Mouse (Mus musculus) midbrain, postnatal 0 days (tissue): ENCODE data around the gene Stat4. TPM values are rescaled to one million over a fixed set of nuclear protein-coding genes. Genes with fewer than 3 reads are reported as not detected.

Experiments used
- ATAC-seq: fragments of 200-750 bp; cut with Nextera tagmentation; 2 replicates; pipeline ENCODE4 v1.8.0; 2017; ENCODE audit warnings: moderate number of reproducible peaks, mild to moderate bottlenecking, moderate TSS enrichment, moderate library complexity; ENCODE audit not compliant: low FRiP score
- DNase-seq: peaks from one replicate; pipeline ENCODE4 v3.0.0-alpha.2; 2015; ENCODE audit warnings: low spot score
- H3K27ac ChIP-seq: fragments of 300-500 bp; sonication (generic); 2 replicates; pipeline ENCODE4 v1.5.1; 2014; ENCODE audit warnings: low read depth, mild to moderate bottlenecking, low read length, mixed read lengths
- H3K27me3 ChIP-seq: fragments of 300-500 bp; sonication (generic); 2 replicates; pipeline ENCODE4 v1.6.1; 2014; ENCODE audit warnings: low read length, control low read depth, mixed read lengths; ENCODE audit not compliant: insufficient read depth
- H3K36me3 ChIP-seq: fragments of 300-500 bp; sonication (generic); 2 replicates; pipeline ENCODE4 v1.6.1; 2014; ENCODE audit warnings: low read length, control low read depth, mixed read lengths; ENCODE audit not compliant: insufficient read depth
- H3K4me1 ChIP-seq: fragments of 300-500 bp; sonication (generic); 2 replicates; pipeline ENCODE4 v1.6.1; 2014; ENCODE audit warnings: mild to moderate bottlenecking, control low read depth, antibody characterized with exemption, low read length, mixed read lengths; ENCODE audit not compliant: insufficient read depth
- H3K4me2 ChIP-seq: fragments of 300-500 bp; sonication (generic); 2 replicates; pipeline ENCODE4 v1.6.1; 2014; ENCODE audit warnings: low read depth, mild to moderate bottlenecking, low read length, mixed read lengths; ENCODE audit not compliant: poor library complexity, severe bottlenecking
- H3K4me3 ChIP-seq: fragments of 300-500 bp; sonication (generic); 2 replicates; pipeline ENCODE4 v1.5.1; 2014; ENCODE audit warnings: low read depth, mild to moderate bottlenecking, low read length, moderate library complexity
- H3K9ac ChIP-seq: fragments of 300-500 bp; sonication (generic); replicated peaks from 2 replicates; pipeline ENCODE4 v1.6.1; 2014; ENCODE audit warnings: mild to moderate bottlenecking, low read length, moderate library complexity, mixed read lengths; ENCODE audit not compliant: poor library complexity, severe bottlenecking
- H3K9me3 ChIP-seq: fragments of 300-500 bp; sonication (generic); 2 replicates; pipeline ENCODE4 v1.6.1; 2016; ENCODE audit warnings: low read length, control low read depth
- CTCF ChIP-seq: IDR thresholded peaks from 2 replicates; pipeline ENCODE4 v1.5.1; 2016; ENCODE audit warnings: antibody characterized with exemption, mild to moderate bottlenecking
- WGBS: fragments of 180-500 bp; shearing (Covaris S2); extraction: QIAGEN DNeasy Blood & Tissue Kit; methylation state at CpG from one replicate; pipeline ENCODE4 v1.1.7; 2014; 5-methylcytosine and 5-hydroxymethylcytosine counted together
- polyA plus RNA-seq: library from polyadenylated mRNA; unstranded; fragments of >200 nt; fragmentation: Nextera tagmentation; extraction: Ambion mirVana; gene quantifications from 2 replicates; pipeline ENCODE4 v1.2.1, GENCODE M21; 2015
- total RNA-seq: library from RNA; depleted of rRNA; stranded (reverse); fragments of >200 nt; gene quantifications from 2 replicates; pipeline ENCODE4 v1.2.3, GENCODE M21; 2014

Stat4 gene
- total and polyA plus RNA-seq, 2 experiments from 2014 or later, result 0.60 to 0.74 TPM

DNA sequence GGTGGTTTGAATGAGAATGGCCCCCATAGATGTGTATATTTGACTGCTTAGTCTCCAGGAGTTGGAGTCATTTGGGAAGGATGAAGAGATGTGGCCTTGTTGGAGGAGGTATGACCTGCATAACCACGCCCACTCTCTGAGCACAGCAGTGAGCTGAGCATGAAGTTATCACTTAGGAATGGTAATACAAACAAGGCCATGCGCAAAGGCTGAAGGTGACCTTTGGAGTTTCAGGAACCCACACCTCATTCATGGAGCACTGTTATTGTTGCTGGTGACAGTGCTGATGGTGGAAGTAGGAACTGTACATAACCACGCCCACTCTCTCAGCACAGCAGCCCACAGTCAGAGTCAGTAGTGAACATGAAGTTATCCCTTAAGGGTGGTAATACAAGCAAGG lies 62.9 kb downstream of the Stat4 start:
- H3K36me3 ChIP-seq, result no peaks in the 10 kb centered on the region
- H3K27ac ChIP-seq, result no peak overlapping the region
- no peaks in the 10 kb centered on the region for H3K4me1 ChIP-seq
- no peak for DNase-seq
- no peak overlapping the region for H3K9ac ChIP-seq
- H3K9me3 ChIP-seq, result no peaks in the 10 kb centered on the region
- WGBS, result 95% methylated on average over 3 of the region's 3 CpGs
- no peak overlapping the region for H3K4me2 ChIP-seq
- no peak for TF ChIP-seq CTCF
- ATAC-seq, result no peak
- no peak overlapping the region for H3K4me3 ChIP-seq
- no peaks in the 10 kb centered on the region for H3K27me3 ChIP-seq

DNA sequence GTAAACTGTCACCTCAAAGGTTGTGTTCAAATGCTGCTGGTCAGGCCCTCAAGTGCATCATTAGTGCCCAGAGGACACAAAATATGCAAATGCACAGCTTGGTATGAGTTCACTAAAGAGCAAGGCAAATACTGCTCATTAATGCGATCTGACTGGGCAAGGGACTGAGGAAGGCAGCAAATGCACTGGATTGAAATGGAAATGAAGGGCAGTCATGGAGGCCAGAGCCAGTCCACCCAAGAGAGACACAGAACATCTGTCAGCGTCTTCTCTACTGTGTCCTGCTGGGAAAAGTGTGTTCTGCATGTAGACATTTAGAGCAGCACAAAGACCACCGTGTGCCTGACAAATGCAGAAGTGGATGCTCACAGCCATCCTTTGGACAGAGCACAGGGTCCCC lies 64.6 kb downstream of the Stat4 start:
- Histone ChIP-seq H3K27me3 (no peaks in the 10 kb centered on the region), H3K36me3 (no peaks in the 10 kb centered on the region), H3K4me3 (no peak overlapping the region), H3K4me2 (no peak overlapping the region), H3K27ac (no peak overlapping the region), H3K4me1 (no peaks in the 10 kb centered on the region), H3K9ac (no peak overlapping the region), H3K9me3 (no peaks in the 10 kb centered on the region)
- DNase-seq, result no peak
- ATAC-seq, result no peak
- 34% methylated on average over 3 of the region's 3 CpGs for WGBS
- no peak for TF ChIP-seq CTCF

DNA sequence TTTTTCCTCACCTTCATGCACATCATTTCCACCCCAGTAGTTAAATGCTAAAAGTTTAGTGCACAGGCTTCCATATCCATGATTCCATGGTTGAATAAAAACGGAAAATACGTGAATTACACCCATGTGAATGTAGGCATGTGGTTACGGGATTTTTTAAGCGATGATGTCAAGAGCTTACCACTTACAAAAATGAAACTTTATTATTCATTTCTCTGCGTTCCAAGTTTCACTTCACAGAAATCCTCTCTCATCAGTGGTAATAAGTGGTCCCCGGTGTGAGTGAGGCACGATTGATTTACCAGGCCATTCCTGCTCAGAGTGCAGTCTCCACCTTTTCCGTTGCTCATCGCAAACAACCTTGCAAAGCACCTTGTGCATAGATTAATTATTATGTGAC lies 66.0 kb downstream of the Stat4 start:
- DNase-seq, result no peak
- H3K4me2 ChIP-seq, result no peak overlapping the region
- H3K4me1 ChIP-seq, result no peaks in the 10 kb centered on the region
- H3K9ac ChIP-seq, result no peak overlapping the region
- H3K9me3 ChIP-seq, result no peaks in the 10 kb centered on the region
- TF ChIP-seq CTCF, result no peak
- no peak for ATAC-seq
- 95% methylated on average over 9 of the region's 9 CpGs for WGBS
- H3K36me3 ChIP-seq, result no peaks in the 10 kb centered on the region
- H3K27ac ChIP-seq, result no peak overlapping the region
- H3K27me3 ChIP-seq, result no peaks in the 10 kb centered on the region
- no peak overlapping the region for H3K4me3 ChIP-seq

DNA sequence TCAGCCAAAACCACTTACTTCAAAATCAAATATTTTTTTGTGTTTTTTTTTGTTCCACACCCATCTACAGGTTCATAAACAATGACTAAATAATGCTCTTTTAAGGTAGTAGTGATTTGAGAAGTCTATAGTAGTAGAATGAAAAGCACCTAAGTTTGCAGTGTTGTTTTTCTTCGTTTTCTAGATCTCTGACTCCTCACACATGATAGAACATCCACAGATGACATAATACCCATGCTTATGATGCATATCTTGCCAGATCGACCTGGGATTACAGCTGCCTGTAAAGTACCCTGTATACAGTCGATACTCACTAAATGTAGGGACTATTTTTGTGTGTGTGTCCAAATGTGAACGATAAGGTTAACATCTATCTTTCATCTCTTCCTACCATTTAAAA lies 69.0 kb downstream of the Stat4 start:
- Histone ChIP-seq H3K9me3 (no peaks in the 10 kb centered on the region), H3K27ac (no peak overlapping the region), H3K4me3 (no peak overlapping the region), H3K4me2 (no peak overlapping the region), H3K27me3 (no peaks in the 10 kb centered on the region), H3K9ac (no peak overlapping the region), H3K4me1 (no peaks in the 10 kb centered on the region), H3K36me3 (no peaks in the 10 kb centered on the region)
- no peak for ATAC-seq
- DNase-seq, result no peak
- TF ChIP-seq CTCF, result no peak
- 75% methylated on average over 4 of the region's 4 CpGs for WGBS

DNA sequence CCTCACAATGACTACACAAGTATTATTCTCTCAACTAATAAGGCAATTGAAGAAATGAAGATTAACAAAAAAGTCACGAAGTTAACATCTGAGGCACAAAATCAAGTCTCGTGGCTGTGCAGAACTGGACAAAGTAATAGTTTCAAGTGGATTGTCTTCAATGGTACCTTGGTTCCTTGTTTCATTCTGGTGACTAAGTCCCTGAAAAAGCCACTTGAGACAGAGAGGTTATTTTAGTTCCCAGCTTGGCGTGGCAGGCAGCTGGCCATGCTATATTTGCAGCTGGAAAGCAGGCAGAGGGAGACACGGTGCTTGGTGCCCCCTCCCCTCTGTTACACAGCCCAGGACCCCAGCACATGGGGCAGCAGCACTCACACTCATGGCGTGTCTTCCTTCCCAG lies 70.2 kb downstream of the Stat4 start:
- no peak overlapping the region for H3K27ac ChIP-seq
- H3K4me3 ChIP-seq, result no peak overlapping the region
- H3K27me3 ChIP-seq, result no peaks in the 10 kb centered on the region
- H3K9ac ChIP-seq, result no peak overlapping the region
- H3K4me1 ChIP-seq, result no peaks in the 10 kb centered on the region
- DNase-seq (no peak), ATAC-seq (no peak)
- H3K36me3 ChIP-seq, result no peaks in the 10 kb centered on the region
- H3K9me3 ChIP-seq, result no peaks in the 10 kb centered on the region
- no peak for TF ChIP-seq CTCF
- H3K4me2 ChIP-seq, result no peak overlapping the region
- 88% methylated on average over 5 of the region's 5 CpGs for WGBS

DNA sequence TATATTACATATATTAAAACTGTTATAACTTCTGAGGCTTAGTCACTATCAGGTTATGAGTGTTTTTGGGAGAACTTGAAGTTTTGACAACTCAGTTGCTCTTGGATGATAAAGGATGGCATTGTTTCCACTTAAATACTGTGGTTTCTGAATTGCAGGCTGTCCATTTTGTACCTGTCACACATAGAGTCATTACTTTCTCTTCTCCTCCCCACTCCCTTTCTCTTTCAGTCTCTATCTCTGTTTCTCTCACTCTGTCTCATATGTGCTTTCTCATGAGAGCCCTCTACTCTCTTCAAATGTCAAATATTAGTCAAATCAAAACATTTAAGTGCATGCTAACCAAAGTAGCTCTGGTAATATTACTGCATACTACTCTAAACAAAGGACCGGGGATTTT lies 79.3 kb downstream of the Stat4 start:
- no peak for TF ChIP-seq CTCF
- WGBS, result 98% methylated on average over 1 of the region's 1 CpGs
- Histone ChIP-seq H3K27ac (no peak overlapping the region), H3K4me2 (no peak overlapping the region), H3K27me3 (no peaks in the 10 kb centered on the region), H3K9ac (no peak overlapping the region), H3K36me3 (no peaks in the 10 kb centered on the region), H3K4me3 (no peak overlapping the region), H3K9me3 (no peaks in the 10 kb centered on the region), H3K4me1 (no peaks in the 10 kb centered on the region)
- DNase-seq, result no peak
- no peak for ATAC-seq

DNA sequence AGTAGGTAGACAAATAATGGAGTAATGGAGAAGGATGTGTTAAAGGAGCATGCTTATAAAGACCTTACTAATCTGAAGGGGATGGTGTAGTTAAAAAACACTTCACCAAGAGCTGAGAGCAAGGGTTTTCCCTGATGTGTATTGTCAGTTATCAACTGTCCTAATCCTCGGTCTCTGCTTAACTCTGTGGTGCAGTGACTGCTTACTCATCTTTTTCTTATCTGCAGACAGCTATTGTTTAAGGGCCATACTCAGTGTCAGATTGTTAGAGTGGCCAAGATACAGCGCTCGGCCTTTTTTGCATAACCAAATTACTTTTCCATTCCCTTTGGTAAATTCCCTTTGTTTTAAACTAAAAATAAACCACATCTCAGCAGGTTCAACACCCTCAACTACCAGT lies 79.7 kb downstream of the Stat4 start:
- DNase-seq, result no peak
- Histone ChIP-seq H3K27ac (no peak overlapping the region), H3K27me3 (no peaks in the 10 kb centered on the region), H3K4me3 (no peak overlapping the region), H3K9ac (no peak overlapping the region), H3K4me2 (no peak overlapping the region), H3K36me3 (no peaks in the 10 kb centered on the region), H3K9me3 (no peaks in the 10 kb centered on the region), H3K4me1 (no peaks in the 10 kb centered on the region)
- ATAC-seq, result no peak
- TF ChIP-seq CTCF, result no peak
- WGBS, result 82% methylated on average over 3 of the region's 3 CpGs
